Mouse (Mus musculus): Measurements from ENCODE around the gene Ano6. TPM values are rescaled to one million over a fixed set of nuclear protein-coding genes. Genes with fewer than 3 reads are reported as not detected.

Gene Ano6
- polyA plus RNA-seq, 1 experiment, result 104 TPM

DNA sequence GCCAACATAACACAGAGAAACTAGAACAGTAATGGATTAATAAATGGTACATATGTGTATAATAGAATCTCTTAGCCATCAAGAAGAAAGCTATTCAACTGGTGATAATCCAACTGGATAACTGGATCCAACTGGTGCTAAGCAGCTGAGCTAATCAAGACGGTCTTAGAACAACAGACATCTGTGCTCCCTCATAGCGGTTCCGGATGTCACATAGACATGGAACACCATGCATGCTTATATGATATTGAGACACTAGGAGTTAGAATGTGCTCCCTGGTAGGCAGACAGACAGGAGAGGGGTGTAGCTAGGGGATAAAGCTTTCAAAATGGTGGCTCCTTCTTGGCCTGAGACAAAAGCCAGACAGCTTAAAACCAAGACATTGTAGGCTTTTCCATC, 197.3 kb downstream of the Ano6 start:
- Histone ChIP-seq H3K36me3 (ENCODE audit: control insufficient read depth, insufficient read depth, low read length) (no peaks in the 10 kb centered on the region), H3K27ac (ENCODE audit: control insufficient read depth, insufficient read depth, low read length) (no peak overlapping the region), H3K27me3 (ENCODE audit: control insufficient read depth, insufficient read depth, low read length) (no peaks in the 10 kb centered on the region), H3K4me3 (ENCODE audit: control insufficient read depth, insufficient read depth, low read length) (no peak overlapping the region), H3K4me1 (replicated peaks; ENCODE audit: control insufficient read depth, insufficient read depth, low read length) (no peaks in the 10 kb centered on the region)
- DNase-seq, result no peak
- no peak for TF ChIP-seq CTCF (IDR thresholded peaks at IDR 0.05; ENCODE audit: borderline replicate concordance, control insufficient read depth, extremely low read depth, insufficient read depth, low read length, poor library complexity)
- no peak for TF ChIP-seq POLR2A (IDR thresholded peaks at IDR 0.05; ENCODE audit: control insufficient read depth, extremely low read depth, insufficient read depth, low read length, poor library complexity)
- WGBS, result 97% methylated on average over 3 of the region's 3 CpGs

DNA sequence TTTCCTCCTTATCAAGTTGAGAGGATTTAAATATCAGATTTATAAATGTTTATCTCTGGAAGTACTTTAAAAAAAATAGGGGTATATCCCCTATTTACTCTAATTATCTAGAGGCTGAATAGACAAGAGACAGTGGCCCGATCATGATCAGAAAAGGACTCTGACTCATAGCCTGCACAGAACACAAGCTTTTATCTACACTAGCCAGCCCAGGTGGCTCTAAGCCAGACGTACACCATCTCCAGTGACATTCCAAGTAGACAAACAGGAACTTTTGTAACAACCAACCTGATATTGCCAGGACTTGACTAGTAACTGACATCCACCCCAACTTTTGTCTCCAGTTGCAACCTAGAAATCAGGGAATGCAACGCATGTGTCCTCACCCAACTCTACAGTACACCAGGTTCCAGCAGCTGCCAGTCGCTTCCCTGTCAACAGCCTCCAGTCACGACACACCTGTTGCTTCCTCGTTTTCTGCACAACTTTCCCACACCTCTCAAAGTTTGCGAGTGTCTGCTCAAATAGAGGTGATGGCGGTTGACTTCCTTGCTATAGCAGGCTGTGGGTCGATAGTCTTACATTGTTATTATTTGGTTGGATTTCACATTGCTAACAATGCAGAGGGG, 199.0 kb downstream of the Ano6 start:
- Histone ChIP-seq H3K4me3 (ENCODE audit: control insufficient read depth, insufficient read depth, low read length) (no peak overlapping the region), H3K27me3 (ENCODE audit: control insufficient read depth, insufficient read depth, low read length) (no peaks in the 10 kb centered on the region), H3K4me1 (replicated peaks; ENCODE audit: control insufficient read depth, insufficient read depth, low read length) (no peaks in the 10 kb centered on the region), H3K36me3 (ENCODE audit: control insufficient read depth, insufficient read depth, low read length) (no peaks in the 10 kb centered on the region), H3K27ac (ENCODE audit: control insufficient read depth, insufficient read depth, low read length) (no peak overlapping the region)
- TF ChIP-seq CTCF (IDR thresholded peaks at IDR 0.05; ENCODE audit: borderline replicate concordance, control insufficient read depth, extremely low read depth, insufficient read depth, low read length, poor library complexity), result no peak
- no peak for DNase-seq
- 88% methylated on average over 9 of the region's 9 CpGs for WGBS

DNA sequence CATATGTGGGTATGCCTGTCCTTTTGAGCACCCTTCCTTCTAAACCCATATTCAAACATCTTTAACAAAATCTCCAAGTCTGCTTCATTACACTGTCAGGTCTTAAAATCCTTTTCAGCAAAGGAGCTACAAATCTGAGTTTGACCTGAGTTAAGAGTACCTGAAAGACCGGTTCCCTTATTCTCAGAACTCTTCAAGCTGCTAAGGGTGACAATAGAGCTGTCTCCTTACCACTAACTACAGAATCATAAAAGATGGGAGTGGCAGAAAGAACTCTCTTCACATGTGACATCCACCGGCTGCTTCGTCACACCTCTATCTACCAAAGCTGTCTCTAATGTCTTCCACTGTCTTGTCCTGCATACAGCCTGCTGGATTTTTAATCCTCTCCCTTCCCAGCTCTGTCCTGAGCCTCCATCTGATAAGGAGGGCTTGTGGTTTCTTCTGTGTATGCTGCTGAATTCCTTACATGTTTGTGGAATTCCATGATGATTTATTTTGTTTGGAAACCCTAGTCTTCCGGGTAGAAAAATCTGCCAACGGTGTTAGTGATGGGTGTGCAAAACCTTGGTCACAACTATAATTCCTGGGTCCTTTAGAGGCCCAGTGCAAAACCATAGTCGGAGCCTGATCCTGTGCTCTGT, 212.4 kb downstream of the Ano6 start:
- H3K4me1 ChIP-seq (replicated peaks; ENCODE audit: control insufficient read depth, insufficient read depth, low read length), result no peaks in the 10 kb centered on the region; the same call in 1 of the 2 replicates
- WGBS, result 65% methylated on average over 6 of the region's 6 CpGs
- H3K4me3 ChIP-seq (ENCODE audit: control insufficient read depth, insufficient read depth, low read length), result no peak overlapping the region
- H3K36me3 ChIP-seq (ENCODE audit: control insufficient read depth, insufficient read depth, low read length), result no peaks in the 10 kb centered on the region
- no peak for DNase-seq
- TF ChIP-seq CTCF (IDR thresholded peaks at IDR 0.05; ENCODE audit: borderline replicate concordance, control insufficient read depth, extremely low read depth, insufficient read depth, low read length, poor library complexity), result no peak
- no peak for TF ChIP-seq POLR2A (IDR thresholded peaks at IDR 0.05; ENCODE audit: control insufficient read depth, extremely low read depth, insufficient read depth, low read length, poor library complexity)
- no peaks in the 10 kb centered on the region for H3K27me3 ChIP-seq (ENCODE audit: control insufficient read depth, insufficient read depth, low read length)
- H3K27ac ChIP-seq (ENCODE audit: control insufficient read depth, insufficient read depth, low read length), result no peak overlapping the region

DNA sequence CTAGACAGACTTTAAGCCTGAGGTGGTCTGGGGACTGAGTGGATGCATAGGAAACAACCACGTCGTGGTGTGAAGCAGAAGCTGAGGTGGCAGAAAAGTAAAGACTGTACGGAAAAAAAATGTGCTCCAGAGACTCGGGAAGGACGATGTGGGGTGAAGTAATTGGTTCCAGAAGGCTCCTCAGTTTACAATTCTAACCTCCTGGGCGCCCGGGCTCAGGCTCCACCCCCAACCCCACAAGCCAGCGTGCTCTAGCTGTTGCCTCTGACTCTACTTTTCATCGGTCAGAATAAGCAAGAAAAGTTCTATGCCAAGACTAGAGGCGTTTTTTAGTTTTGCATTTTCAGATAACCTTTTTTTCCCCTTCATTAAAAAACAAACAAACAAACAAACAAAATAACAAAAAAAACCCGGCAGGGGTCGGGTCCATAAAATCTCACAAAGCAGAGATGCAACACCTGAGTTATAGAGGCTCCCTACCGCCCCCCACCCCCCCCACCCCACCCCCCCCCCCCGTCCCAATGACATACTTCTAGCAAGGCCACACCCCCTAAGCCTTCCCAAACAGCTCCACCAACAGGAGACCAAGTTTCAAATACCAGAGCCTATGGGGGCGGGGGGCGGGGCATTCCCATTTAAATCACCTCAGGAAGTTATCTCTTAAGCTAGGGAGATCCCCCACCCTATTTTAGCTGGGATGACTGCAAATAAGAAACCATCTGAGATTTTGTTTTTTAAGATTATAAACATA, 221.2 kb downstream of the Ano6 start:
- no peaks in the 10 kb centered on the region for H3K4me1 ChIP-seq (replicated peaks; ENCODE audit: control insufficient read depth, insufficient read depth, low read length)
- no peaks in the 10 kb centered on the region for H3K36me3 ChIP-seq (ENCODE audit: control insufficient read depth, insufficient read depth, low read length)
- DNase-seq, result no peak
- no peaks in the 10 kb centered on the region for H3K27me3 ChIP-seq (ENCODE audit: control insufficient read depth, insufficient read depth, low read length)
- TF ChIP-seq POLR2A (IDR thresholded peaks at IDR 0.05; ENCODE audit: control insufficient read depth, extremely low read depth, insufficient read depth, low read length, poor library complexity) (no peak), CTCF (IDR thresholded peaks at IDR 0.05; ENCODE audit: borderline replicate concordance, control insufficient read depth, extremely low read depth, insufficient read depth, low read length, poor library complexity) (no peak)
- H3K4me3 ChIP-seq (ENCODE audit: control insufficient read depth, insufficient read depth, low read length), result no peak overlapping the region
- H3K27ac ChIP-seq (ENCODE audit: control insufficient read depth, insufficient read depth, low read length), result no peak overlapping the region
- 93% methylated on average over 16 of the region's 16 CpGs for WGBS

DNA sequence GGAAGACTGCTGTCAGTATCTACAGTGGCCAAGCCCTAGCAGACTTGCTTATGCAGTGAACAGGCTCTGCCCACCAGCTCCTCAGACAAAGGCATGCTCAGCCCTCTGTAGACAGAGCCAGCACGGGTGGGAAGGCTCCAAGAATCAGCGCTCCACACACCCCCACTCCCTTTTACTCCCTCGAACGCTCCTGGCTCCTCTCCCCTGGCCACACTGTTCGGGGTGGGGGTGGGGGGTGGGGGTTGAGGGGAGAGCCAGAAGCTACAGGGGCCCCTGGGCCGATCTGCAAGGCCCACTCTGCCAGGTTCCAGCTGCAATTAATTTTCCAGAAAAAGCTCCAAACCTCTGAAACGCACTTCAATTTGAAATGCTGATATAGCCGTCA, 221.7 kb downstream of the Ano6 start:
- no peak overlapping the region for H3K4me3 ChIP-seq (ENCODE audit: control insufficient read depth, insufficient read depth, low read length)
- TF ChIP-seq CTCF (IDR thresholded peaks at IDR 0.05; ENCODE audit: borderline replicate concordance, control insufficient read depth, extremely low read depth, insufficient read depth, low read length, poor library complexity), result no peak
- no peak for TF ChIP-seq POLR2A (IDR thresholded peaks at IDR 0.05; ENCODE audit: control insufficient read depth, extremely low read depth, insufficient read depth, low read length, poor library complexity)
- no peaks in the 10 kb centered on the region for H3K36me3 ChIP-seq (ENCODE audit: control insufficient read depth, insufficient read depth, low read length)
- no peak overlapping the region for H3K27ac ChIP-seq (ENCODE audit: control insufficient read depth, insufficient read depth, low read length)
- H3K4me1 ChIP-seq (replicated peaks; ENCODE audit: control insufficient read depth, insufficient read depth, low read length), result no peaks in the 10 kb centered on the region
- H3K27me3 ChIP-seq (ENCODE audit: control insufficient read depth, insufficient read depth, low read length), result no peaks in the 10 kb centered on the region
- 88% methylated on average over 8 of the region's 8 CpGs for WGBS
- DNase-seq, result no peak

DNA sequence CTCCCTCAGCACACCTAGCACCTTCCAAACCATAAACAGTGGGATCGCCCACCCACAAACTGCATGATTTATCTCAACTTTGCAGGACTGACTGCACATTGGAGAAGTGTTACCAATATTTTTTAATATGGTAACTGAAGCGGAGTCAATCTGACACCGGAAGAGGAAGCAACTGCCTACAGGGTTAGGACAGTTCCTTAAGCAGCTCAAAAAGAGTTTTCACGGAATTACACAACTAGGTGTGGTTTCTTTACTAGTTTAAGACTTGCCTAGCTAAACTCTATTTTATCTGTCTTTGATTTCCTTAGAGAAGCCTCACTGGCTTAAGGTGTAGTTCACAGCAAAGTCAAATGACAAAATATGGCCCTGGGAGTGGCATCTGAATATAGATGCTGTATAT, 223.9 kb downstream of the Ano6 start:
- H3K4me3 ChIP-seq (ENCODE audit: control insufficient read depth, insufficient read depth, low read length), result no peak overlapping the region
- DNase-seq, result no peak
- no peaks in the 10 kb centered on the region for H3K27me3 ChIP-seq (ENCODE audit: control insufficient read depth, insufficient read depth, low read length)
- TF ChIP-seq CTCF (IDR thresholded peaks at IDR 0.05; ENCODE audit: borderline replicate concordance, control insufficient read depth, extremely low read depth, insufficient read depth, low read length, poor library complexity) (no peak), POLR2A (IDR thresholded peaks at IDR 0.05; ENCODE audit: control insufficient read depth, extremely low read depth, insufficient read depth, low read length, poor library complexity) (no peak)
- WGBS, result 93% methylated on average over 4 of the region's 4 CpGs
- no peaks in the 10 kb centered on the region for H3K4me1 ChIP-seq (replicated peaks; ENCODE audit: control insufficient read depth, insufficient read depth, low read length)
- no peak overlapping the region for H3K27ac ChIP-seq (ENCODE audit: control insufficient read depth, insufficient read depth, low read length)
- H3K36me3 ChIP-seq (ENCODE audit: control insufficient read depth, insufficient read depth, low read length), result no peaks in the 10 kb centered on the region

Data from thymus, adult 2 months (tissue).